Mouse (Mus musculus) midbrain, embryonic 14.5 days (tissue): ENCODE measurements around the gene Fcrla. TPM values are rescaled to one million over a fixed set of nuclear protein-coding genes. Genes with fewer than 3 reads are reported as not detected.
"Not testable (repeated sequence)": the region's sequence is repeated elsewhere in the genome, so short reads cannot be mapped to it uniquely, and the experiment has no call there.

Source experiments
- ATAC-seq: fragments of 200-750 bp; cut with Nextera tagmentation; 2 replicates; pipeline ENCODE4 v1.8.0; 2017; ENCODE audit warnings: moderate number of reproducible peaks, moderate library complexity; ENCODE audit not compliant: low FRiP score, low TSS enrichment
- DNase-seq: peaks from one replicate; pipeline ENCODE4 v3.0.0-alpha.2; 2015
- H3K27ac ChIP-seq: fragments of 300-500 bp; sonication (generic); replicated peaks from 2 replicates; pipeline ENCODE4 v1.5.1; 2014; ENCODE audit warnings: mild to moderate bottlenecking, low read depth, low read length, moderate library complexity
- H3K27me3 ChIP-seq: fragments of 300-500 bp; sonication (generic); 2 replicates; pipeline ENCODE4 v1.6.1; 2014; ENCODE audit warnings: low read length, control low read depth, mixed read lengths; ENCODE audit not compliant: control insufficient read depth, insufficient read depth
- H3K36me3 ChIP-seq: fragments of 300-500 bp; sonication (generic); 2 replicates; pipeline ENCODE4 v1.6.1; 2014; ENCODE audit warnings: low read length, control low read depth; ENCODE audit not compliant: control insufficient read depth, insufficient read depth
- H3K4me1 ChIP-seq: fragments of 300-500 bp; sonication (generic); 2 replicates; pipeline ENCODE4 v1.6.1; 2014; ENCODE audit warnings: mild to moderate bottlenecking, antibody characterized with exemption, low read length, control low read depth; ENCODE audit not compliant: control insufficient read depth, insufficient read depth
- H3K4me2 ChIP-seq: fragments of 300-500 bp; sonication (generic); 2 replicates; pipeline ENCODE4 v1.6.1; 2014; ENCODE audit warnings: mild to moderate bottlenecking, low read length, moderate library complexity
- H3K4me3 ChIP-seq: fragments of 300-500 bp; sonication (generic); replicated peaks from 2 replicates; pipeline ENCODE4 v1.5.1; 2014; ENCODE audit warnings: low read depth, low read length
- H3K9ac ChIP-seq: fragments of 300-500 bp; sonication (generic); replicated peaks from 2 replicates; pipeline ENCODE4 v1.6.1; 2014; ENCODE audit warnings: mild to moderate bottlenecking, low read length, moderate library complexity
- H3K9me3 ChIP-seq: fragments of 300-500 bp; sonication (generic); 2 replicates; pipeline ENCODE4 v1.6.1; 2016; ENCODE audit warnings: low read length, control low read depth, mixed read lengths; ENCODE audit not compliant: control insufficient read depth
- WGBS: fragments of 180-500 bp; shearing (Covaris S2); extraction: QIAGEN DNeasy Blood & Tissue Kit; methylation state at CpG from one replicate; pipeline ENCODE4 v1.1.7; 2014; 5-methylcytosine and 5-hydroxymethylcytosine counted together
- polyA plus RNA-seq: library from polyadenylated mRNA; unstranded; fragments of >200 nt; fragmentation: Nextera tagmentation; extraction: Ambion mirVana; gene quantifications from 2 replicates; pipeline ENCODE4 v1.2.1, GENCODE M21; 2014

Fcrla gene
- polyA plus RNA-seq, 1 experiment from 2014 or later: not detected

DNA sequence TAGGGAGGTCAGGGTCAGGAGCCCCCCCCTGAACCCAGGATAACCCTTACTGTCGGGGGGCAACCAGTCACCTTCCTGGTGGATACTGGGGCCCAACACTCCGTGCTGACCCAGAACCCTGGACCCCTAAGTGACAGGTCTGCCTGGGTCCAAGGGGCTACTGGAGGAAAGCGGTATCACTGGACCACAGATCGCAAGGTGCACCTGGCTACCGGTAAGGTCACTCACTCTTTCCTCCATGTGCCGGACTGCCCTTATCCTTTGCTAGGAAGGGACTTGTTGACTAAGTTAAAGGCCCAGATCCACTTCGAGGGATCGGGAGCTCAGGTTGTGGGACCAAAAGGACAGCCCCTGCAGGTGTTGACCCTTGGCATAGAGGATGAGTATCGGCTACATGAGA lies 16.8 kb upstream of the Fcrla start:
- WGBS: 96% methylated on average over 9 of the region's 9 CpGs
- H3K4me2 ChIP-seq, H3K36me3 ChIP-seq, H3K4me1 ChIP-seq, H3K9me3 ChIP-seq, H3K9ac ChIP-seq, H3K27me3 ChIP-seq, H3K4me3 ChIP-seq, ATAC-seq, DNase-seq, H3K27ac ChIP-seq: not testable (repeated sequence)

- Histone ChIP-seq H3K4me3 (no peak overlapping the region), H3K4me2 (no peak overlapping the region), H3K27ac (no peak overlapping the region), H3K9ac (no peak overlapping the region), H3K27me3 (no peaks in the 10 kb centered on the region), H3K9me3 (peaks cover 6% of the 10 kb centered on the region; the same call in 1 of the 2 replicates), H3K36me3 (no peaks in the 10 kb centered on the region), H3K4me1 (no peaks in the 10 kb centered on the region)
- DNase-seq (no peak), ATAC-seq (no peak)
- 88% methylated on average over 12 of the region's 12 CpGs for WGBS
Measured at GRCm38 (mm10) chr1:170939255-170939654, 11.9 kb upstream of the Fcrla start.

- H3K27me3 ChIP-seq: no peaks in the 10 kb centered on the region
- H3K4me1 ChIP-seq: no peaks in the 10 kb centered on the region
- ATAC-seq (no peak), DNase-seq (no peak)
- H3K9ac ChIP-seq: no peak overlapping the region
- H3K4me2 ChIP-seq: no peak overlapping the region
- H3K27ac ChIP-seq: no peak overlapping the region
- H3K36me3 ChIP-seq: no peaks in the 10 kb centered on the region
- no peaks in the 10 kb centered on the region for H3K9me3 ChIP-seq
- 89% methylated on average over 2 of the region's 2 CpGs for WGBS
- no peak overlapping the region for H3K4me3 ChIP-seq
Measured at GRCm38 (mm10) chr1:170934383-170934782, 7.0 kb upstream of the Fcrla start.

GRCm38 (mm10) chr1:170933940-170934339 lies 6.6 kb upstream of the Fcrla start:
- DNase-seq (no peak), ATAC-seq (no peak)
- Histone ChIP-seq H3K36me3 (no peaks in the 10 kb centered on the region), H3K27me3 (no peaks in the 10 kb centered on the region), H3K27ac (no peak overlapping the region), H3K9me3 (no peaks in the 10 kb centered on the region), H3K4me3 (no peak overlapping the region), H3K9ac (no peak overlapping the region), H3K4me2 (no peak overlapping the region), H3K4me1 (no peaks in the 10 kb centered on the region)
- WGBS: 87% methylated on average over 1 of the region's 1 CpGs

DNA sequence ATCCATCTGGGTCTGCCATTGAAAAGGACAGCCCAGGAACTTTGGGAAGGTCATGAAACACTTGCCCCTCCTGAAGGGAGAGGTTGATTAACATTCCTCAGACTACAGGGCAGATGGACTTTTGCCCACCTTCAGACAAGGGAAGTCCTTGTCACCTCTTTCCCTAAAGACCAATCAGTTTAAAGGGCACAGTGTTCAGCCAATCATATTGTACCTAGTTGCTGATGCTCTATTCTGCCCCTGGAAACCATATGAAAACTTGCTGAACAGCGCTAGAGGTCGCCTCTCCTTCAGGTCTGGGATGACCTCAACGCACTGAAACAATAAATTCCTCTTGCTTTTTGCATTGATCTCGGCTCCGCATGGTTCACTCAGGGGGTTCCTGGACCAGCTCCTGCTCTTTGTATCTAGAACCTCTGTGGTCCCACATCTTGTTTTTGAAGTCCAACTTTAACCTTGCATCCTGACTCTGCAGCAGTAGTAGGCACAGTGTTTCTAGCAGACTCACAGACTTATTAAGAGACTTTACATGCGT lies 6.1 kb upstream of the Fcrla start:
- no peaks in the 10 kb centered on the region for H3K4me1 ChIP-seq
- WGBS: 79% methylated on average over 6 of the region's 6 CpGs
- no peak for ATAC-seq

DNA sequence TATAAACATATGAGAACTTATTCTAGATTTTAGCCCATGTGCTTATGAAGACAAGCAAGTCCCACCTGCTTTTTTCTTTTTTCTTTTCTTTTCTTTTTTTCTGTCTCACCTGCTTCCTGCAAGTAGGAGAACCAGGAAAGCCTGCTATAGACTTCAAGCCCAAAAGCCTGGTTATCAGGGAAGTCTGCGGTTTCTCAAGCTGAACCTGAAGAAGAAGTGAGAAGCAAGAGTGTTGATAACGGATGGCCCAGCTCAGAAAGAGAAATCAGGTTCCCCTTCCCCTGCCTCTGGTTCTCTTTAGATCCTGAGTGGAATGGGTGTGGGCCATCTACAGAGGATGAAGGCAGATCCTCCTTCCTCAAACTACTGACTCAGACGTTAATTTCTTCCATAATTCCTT lies 4.7 kb upstream of the Fcrla start:
- WGBS: 91% methylated on average over 3 of the region's 3 CpGs

More for the DNA sequence above, 6.1 kb upstream of the Fcrla start:
- Histone ChIP-seq H3K4me3 (no peak overlapping the region), H3K36me3 (no peaks in the 10 kb centered on the region), H3K9me3 (no peaks in the 10 kb centered on the region), H3K27me3 (no peaks in the 10 kb centered on the region), H3K27ac (no peak overlapping the region), H3K4me2 (no peak overlapping the region), H3K9ac (no peak overlapping the region)
- DNase-seq: no peak

DNA sequence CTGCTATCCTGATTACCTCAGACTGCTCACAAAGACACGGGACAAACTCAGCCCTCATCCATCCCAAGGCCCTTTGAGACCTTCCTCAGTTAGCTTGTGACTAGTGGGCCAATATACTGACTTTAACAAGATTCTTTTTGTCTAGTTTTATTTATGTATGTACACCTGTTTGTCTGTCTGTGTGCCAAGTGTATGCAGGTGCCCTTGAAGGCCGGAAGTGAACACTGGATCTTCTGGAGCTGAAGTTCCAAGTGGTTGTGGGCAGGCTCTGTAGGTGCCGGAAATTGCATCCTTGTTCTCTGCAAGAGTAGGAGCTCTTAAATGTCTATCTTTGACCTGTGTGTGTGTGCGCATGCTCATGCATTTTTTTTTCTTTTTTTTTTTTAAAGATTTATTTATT lies 1.9 kb upstream of the Fcrla start:
- no peak overlapping the region for H3K9ac ChIP-seq
- 81% methylated on average over 4 of the region's 4 CpGs for WGBS

More for the DNA sequence above, 4.7 kb upstream of the Fcrla start:
- Histone ChIP-seq H3K4me1 (no peaks in the 10 kb centered on the region), H3K9me3 (no peaks in the 10 kb centered on the region), H3K9ac (no peak overlapping the region), H3K4me3 (no peak overlapping the region), H3K27ac (no peak overlapping the region), H3K27me3 (no peaks in the 10 kb centered on the region), H3K36me3 (no peaks in the 10 kb centered on the region), H3K4me2 (no peak overlapping the region)
- no peak for DNase-seq
- ATAC-seq: no peak

DNA sequence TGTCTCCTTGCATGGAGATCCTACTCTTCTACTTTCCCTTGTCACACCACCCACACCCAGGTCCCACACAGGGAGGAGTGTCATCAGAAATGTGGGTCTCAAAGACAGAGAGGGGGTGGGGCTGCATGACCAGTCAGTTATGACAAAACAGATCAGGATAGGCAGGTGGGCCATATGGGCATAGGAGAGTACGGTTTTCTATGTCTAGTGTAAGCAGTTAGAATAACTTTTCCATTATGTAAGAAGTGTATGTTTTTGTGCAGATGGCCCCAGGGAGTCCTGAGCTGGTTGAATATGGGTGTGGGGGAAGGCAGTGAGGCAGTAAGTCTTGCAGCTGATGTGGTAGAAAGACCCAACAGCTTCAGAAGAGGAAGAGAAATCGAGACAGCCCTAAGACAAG lies 1.1 kb upstream of the Fcrla start:
- H3K9ac ChIP-seq: no peak overlapping the region
- WGBS: 80% methylated on average over 2 of the region's 2 CpGs
- ATAC-seq (no peak), DNase-seq (no peak)
- no peak overlapping the region for H3K27ac ChIP-seq
- H3K27me3 ChIP-seq: no peaks in the 10 kb centered on the region
- H3K4me3 ChIP-seq: no peak overlapping the region
- no peaks in the 10 kb centered on the region for H3K36me3 ChIP-seq
- H3K4me2 ChIP-seq: no peak overlapping the region
- H3K9me3 ChIP-seq: no peaks in the 10 kb centered on the region
- no peaks in the 10 kb centered on the region for H3K4me1 ChIP-seq

More for the DNA sequence above, 1.9 kb upstream of the Fcrla start:
- Histone ChIP-seq H3K9me3 (no peaks in the 10 kb centered on the region), H3K4me1 (no peaks in the 10 kb centered on the region), H3K4me3 (no peak overlapping the region), H3K27ac (no peak overlapping the region), H3K27me3 (no peaks in the 10 kb centered on the region), H3K4me2 (no peak overlapping the region), H3K36me3 (no peaks in the 10 kb centered on the region)
- DNase-seq: no peak
- ATAC-seq: no peak

- no peaks in the 10 kb centered on the region for H3K27me3 ChIP-seq
- no peaks in the 10 kb centered on the region for H3K9me3 ChIP-seq
- no peak for DNase-seq
- no peak overlapping the region for H3K27ac ChIP-seq
- no peak overlapping the region for H3K4me2 ChIP-seq
- no peak for ATAC-seq
- no peaks in the 10 kb centered on the region for H3K4me1 ChIP-seq
- H3K36me3 ChIP-seq: no peaks in the 10 kb centered on the region
- WGBS: 68% methylated on average over 6 of the region's 6 CpGs
- H3K9ac ChIP-seq: no peak overlapping the region
- H3K4me3 ChIP-seq: no peak overlapping the region
Measured at GRCm38 (mm10) chr1:170926941-170927340, 442 bp downstream of the Fcrla start.
